Mouse (Mus musculus): ENCODE results near the gene Ncf2. TPM values are rescaled to one million over a fixed set of nuclear protein-coding genes. Genes with fewer than 3 reads are reported as not detected.
"Not testable (repeated sequence)": the region's sequence is repeated elsewhere in the genome, so short reads cannot be mapped to it uniquely, and the experiment has no call there.

The Ncf2 gene
- total RNA-seq (2021): 1 to 10 TPM; 3.1 to 4.9 TPM

DNA sequence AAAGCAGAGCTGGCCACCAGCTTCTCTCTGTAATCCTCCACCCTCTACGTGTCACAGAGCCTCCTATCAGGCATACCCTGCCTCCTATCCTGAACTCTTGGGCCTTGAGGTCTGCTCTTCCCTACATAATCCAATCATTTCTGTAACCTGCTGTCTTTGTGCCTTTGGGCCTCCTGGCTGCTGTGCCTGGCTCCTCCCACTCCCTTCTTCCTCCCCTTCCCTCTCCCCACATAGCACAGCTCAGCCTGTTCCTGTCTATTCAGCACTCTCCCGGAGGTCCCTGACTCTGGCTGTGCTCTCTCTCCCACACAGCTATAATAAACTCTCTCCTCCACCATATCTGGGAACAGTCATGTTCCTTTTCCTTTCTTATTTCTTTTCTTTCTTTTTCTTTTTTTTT is at the start of gene Ncf2:
TSS of gene Ncf2 (plus strand) at position 298 of the 400 bp plus-strand sequence.
- DNase-seq: no peak

DNA sequence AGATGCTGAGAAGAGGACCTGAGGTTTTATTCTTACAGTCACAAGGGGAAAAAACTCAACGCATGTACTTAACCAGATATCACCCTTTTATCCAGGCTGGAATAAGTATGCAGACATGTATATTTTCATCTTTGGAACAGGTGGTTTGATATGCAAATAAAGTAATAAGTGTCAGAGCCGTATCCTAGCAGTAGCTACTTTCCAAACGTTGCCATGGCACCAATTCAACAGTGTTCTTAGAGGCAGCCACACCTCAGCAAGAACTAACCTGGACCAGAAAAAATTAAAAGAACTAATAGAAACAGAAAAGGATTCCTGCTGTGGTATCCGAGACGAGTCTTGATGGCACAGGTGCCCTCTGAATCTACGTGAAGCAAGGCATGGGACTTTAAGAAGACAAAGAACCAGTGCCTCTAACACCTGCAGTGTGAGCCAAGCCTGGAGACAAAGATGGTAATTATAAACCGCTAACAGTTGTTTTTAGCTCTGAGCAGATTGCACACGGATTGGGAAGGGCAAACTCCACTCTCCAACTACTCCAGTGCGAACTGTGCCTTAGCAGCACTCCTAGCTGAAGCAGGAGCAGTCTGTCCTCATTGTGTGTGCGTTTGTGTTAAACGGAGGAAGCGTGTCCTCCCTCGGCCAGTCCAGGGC is 49.6 kb upstream of the Ncf2 start, which contains the start of gene Apobec4:
TSS of gene Apobec4 (plus strand) at position 240 of the 654 bp plus-strand sequence.
- peak in 1 of 2 experiments; percentile 32 for DNase-seq

DNA sequence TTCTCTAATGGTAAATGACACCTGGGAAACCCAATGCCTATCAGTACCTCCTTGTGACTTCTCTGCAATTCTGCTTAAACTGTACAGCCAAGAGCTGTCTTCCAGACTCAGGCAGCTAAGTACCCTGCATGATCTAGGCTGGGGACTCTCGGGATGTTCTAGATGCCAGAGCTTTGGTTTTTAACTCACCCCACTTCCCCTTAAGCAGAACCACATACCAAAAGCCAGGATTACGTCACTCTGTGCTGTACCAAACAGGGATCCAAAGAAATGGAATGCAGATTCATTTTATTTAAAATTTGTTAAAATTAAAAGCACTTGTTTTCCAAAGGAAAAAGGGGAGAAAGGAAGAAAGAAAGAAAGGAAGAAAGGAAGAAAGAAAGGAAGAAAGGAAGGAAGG is 38.2 kb upstream of the Ncf2 start:
- DNase-seq: no peak

DNA sequence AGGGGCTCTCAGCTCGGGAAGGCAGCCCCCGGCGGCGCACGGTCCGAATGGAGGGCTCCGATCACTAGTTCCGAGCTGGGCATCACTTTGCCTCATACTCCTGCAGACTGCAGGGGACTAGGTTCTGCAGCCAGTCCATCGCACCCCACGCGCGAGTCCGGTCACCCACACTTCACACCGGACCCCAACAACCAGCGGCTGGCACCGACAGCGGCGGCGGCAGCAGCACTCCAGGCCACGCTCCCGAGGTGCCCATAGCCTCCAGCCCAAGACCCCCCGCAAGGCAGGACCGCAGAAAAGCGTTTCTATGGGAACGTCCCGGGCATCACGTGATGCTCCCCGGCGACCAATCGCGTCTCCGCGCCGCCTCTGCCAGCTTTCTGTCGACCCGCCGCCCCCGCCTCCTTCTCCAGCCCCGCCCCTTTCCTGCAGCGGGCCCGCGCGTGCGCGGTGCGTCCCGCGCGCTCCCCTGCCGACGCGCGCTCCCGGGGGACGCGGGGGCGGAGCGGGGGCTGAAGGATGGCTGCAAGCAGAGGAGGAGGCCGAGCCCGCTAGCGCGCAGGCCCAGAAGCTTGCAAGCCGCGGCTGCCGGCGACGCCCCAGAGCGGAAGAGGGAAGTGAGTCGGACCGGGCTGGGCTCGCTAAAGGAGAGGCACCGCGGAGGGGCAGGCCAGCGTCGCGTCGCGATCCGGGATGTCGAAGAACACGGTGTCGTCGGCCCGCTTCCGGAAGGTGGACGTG is 33.8 kb upstream of the Ncf2 start, which contains the start of the genes Rgl1 and Arpc5:
TSS of gene Rgl1 (minus strand) at position 320 of the 741 bp plus-strand sequence.
TSS of gene Arpc5 (plus strand) at position 511 of the 741 bp plus-strand sequence.
- DNase-seq: peak; percentile 97 to 98

- DNase-seq: no peak
Measured at GRCm38 (mm10) chr1:152766804-152767748, 32.9 kb upstream of the Ncf2 start.

GRCm38 (mm10) chr1:152767749-152768488 is 32.1 kb upstream of the Ncf2 start:
- peak; percentile 80 to 86 for DNase-seq

DNA sequence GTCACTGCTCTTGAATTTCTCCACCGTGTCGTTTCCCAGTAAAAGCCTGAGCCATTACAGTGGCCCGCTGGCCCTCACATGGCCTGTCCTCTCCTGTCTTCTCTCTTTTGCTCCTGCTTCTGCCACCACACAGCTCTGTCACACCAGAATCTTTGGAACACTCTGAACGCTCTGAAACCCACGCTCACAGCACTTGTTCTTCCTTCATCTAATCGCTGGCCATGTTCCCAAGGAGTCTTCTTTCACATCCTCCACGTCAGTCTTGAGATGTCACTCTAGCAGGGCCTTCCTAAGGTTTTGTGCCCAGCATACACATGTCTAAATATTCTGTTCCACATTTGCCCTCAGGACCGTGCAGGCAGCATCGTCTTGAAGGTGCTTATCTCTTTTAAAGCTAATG is 29.0 kb upstream of the Ncf2 start:
- DNase-seq: peak; percentile 33 to 40

DNA sequence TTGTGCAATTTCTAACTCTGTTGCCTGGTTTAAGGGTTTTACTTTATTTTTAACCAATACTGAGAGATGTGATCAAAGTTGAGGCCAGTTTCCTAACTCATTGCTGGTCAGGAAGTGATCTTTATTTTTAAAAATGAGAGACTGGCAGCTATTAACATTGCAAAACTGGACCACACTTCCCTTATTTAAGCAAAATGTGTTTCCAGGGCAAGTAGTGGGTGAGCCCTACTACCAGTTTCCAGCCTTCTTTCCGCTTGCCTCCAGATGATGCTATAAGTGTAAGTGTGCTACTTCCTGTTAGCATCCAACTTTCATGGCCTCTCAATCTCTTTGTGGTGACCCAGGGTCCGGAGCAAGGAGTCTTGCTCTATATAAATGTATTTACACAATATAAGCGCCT is 25.4 kb upstream of the Ncf2 start:
- DNase-seq: not testable (repeated sequence)

DNA sequence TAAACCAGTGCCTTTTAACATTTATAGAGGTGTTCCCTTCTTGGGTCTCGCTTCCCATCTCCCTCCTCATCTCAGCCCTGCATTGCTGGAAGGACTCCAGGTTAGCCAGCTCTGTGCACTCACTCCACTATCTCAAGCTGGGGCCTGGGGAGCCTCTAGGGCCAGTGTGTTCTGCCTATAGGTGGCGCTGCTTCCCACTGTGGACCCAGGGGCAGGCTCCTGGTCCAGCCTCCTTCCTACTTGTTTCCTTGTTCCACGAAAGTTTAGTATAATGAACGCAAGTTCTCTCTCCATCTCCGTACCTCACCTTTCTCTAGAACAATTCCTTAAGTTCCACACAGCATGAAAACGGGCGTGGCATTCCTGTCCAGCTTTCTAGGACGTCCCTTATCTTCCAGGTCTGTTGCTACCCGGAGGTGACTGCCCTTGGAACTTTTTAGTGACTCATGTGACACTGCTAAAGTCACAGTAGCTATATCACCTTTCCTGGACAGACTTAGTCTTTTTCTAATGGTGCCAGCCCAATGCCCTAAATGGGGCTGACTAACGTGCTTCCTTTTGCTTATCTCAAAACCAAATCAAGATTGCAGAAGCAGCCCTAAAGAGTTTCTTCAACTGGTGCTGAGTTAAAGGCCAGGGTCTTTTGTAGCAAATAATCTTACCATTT is 20.8 kb upstream of the Ncf2 start:
- DNase-seq: peak; percentile 65 to 72

DNA sequence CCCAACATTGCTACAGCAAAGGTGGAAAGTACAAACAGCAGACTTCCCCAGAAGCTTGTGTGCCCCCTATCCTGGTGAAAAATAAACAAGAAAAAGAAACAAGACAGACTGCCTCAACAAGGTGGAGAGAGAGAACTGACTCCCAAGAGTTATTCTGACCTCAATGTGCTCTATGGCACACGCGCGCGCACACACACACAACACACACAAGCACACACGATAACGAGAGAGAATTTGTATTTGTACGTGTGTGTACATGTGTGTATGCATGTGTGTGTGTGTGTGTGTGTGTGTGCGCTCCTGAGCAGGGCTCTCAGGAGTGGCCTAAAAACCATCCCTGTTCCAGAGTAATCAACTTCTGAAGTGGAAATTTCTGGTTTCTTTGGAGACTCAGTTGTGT is 15.4 kb upstream of the Ncf2 start:
- DNase-seq: no peak

DNA sequence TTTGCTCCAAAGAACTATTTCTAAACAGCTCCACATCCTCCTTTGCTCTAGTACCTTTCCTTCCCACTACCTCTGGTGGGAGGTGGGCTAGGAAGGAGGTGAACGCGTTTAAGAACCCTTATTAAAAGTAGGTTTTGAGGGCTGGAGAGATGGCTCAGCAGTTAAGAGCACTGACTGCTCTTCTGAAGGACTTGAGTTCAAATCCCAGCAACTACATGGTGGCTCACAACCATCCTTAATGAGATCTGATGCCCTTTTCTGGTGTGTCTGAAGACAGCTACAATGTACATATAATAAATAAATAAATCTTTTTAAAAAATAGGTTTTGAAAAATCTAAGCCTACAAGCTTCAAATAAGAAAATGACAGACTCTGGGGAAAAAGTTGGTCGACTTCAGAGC is 14.5 kb upstream of the Ncf2 start:
- DNase-seq: not testable (repeated sequence)

DNA sequence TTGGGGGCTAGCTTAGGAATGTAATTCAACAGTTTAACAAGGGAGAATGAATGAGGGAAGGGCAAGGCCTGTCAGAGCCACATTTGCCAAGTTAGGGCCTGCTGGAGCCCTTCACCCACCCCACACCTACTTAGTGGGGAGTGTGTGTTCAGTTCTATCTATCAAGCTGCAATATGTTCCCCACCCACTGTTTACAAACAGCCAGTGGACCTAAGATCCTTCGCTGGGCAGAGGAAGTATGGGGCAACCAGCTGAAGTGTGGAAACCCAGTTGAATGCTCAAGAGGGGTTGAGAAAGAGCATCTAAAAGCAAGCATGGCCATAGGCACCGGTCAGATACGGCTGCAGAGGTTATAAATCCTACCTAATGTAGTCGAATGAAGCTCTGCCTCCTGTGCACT is 13.0 kb upstream of the Ncf2 start:
- DNase-seq: no peak

DNA sequence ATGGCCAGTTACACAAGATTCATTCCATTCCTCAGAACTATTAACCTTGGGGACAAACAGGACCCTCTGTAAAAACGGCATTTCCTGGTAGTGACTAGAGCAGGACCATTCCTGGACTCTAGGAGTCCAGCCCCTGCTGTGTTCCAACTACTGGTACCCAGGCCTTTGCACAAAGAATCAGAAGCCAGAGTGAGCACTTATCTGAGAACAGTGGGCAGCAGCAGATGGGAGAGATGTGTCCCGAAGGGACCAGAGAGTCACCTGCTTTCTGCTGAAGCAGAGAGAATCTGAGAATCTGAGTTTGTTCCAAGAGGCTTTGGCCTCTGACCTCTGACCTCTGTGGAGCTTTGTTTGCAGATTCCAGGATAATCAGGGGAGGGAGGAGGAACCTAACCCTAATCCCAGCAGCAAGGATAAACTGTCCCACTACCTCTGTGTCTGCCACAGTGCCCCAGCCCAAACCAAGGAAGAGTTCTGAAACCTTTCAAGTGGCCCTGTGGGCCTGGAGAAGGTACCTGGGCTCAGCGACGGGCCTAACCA is 11.8 kb upstream of the Ncf2 start:
- no peak for DNase-seq

DNA sequence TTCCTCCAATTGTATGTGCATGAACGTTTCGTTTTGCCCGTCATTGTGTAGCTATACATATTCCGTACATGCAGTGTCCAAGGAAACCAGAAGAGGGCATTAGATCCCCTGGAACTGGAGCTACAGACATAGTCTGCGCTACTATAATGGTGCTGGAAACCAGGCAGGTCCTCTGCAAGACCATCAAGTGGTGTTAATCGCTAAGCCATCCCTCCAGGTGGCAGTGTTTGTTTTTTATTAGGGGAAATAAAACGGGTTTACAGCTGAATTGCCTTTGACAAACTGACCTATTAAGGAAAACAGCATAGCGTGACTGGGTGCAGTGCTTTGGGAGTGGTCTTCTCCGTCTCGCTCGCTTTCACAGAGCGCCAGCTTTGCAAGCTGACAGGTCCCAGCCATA is 9.7 kb upstream of the Ncf2 start:
- DNase-seq: no peak

DNA sequence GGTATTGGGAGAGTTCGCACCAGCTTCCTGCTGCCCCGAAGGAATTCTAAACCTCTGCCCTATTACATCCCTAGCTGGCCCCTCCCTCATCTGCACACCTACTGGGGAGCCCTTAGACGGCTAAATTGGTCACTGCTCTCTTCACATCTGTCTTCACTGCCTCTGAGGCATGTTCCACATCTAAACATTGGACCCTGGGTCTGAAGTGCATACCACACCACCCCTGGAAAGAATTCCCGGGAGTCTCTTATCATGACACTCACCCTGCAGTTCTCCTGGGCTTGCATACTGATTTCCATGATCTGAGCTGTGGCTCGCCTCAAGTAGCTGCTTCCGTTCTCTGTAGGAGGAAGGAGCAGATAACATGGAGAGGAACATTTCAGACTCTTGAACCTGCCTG is 9.2 kb upstream of the Ncf2 start:
- no peak for DNase-seq

DNA sequence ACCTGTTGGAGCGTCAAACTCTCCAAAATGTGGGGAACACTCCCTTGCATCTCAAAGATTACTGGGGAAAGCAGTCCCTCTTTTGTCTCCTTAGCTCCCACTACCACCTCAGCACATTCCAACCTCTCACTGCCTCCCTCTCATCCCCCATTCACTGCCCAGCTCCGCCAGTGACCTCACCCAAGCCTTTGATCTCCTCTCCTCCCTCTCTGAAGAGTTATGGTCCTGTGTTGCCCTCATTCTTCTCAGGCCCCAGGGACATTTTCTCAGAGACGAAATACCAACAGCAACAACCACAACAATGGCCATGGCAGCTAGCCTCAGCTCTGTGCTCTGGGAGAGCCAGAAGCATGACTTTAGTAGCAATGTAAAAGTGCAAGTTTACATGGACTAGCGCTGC is 8.7 kb upstream of the Ncf2 start:
- no peak for DNase-seq

DNA sequence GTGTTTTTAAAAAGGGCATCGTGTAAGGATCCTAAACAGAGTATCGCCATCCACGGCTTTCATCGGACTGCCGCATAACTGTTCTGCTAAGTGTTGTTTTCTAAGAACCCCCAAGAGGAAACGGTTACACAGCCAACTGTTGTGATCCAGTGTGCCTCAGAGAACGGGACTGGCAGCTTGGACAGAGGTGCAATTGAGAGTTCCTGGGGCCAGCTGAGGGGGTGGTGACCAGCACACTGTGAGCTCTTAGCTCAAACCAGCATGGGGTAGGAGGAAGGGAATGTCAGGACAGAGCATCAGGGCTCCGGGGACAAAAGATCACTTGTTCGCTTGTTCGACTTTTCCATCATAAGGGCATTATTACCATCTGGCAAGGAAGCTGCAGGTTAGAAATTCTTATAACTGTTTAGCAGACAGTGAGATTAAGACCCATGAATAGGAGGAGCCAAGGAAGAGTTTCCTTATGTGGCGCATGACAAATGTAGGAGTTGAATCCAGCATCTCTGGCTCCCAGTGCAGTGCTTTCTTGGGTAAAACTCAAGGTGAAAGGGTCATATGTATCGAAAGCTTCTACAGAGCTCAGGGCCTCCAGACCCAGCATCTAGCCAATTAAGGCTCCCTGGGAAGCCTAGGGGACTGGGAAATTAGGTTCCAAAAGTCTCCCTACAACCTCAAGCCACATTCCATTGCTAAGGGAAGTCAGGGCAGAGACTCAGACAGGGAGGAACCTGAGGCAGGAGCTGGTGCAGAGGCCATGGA is 7.1 kb upstream of the Ncf2 start:
- DNase-seq: peak; percentile 27 to 45

GRCm38 (mm10) chr1:152793495-152794130 is 6.4 kb upstream of the Ncf2 start:
- no peak for DNase-seq

- DNase-seq: no peak
Measured at GRCm38 (mm10) chr1:152795688-152796255, 4.2 kb upstream of the Ncf2 start.
